Mouse (Mus musculus) liver, adult 2 months (tissue): Measurements from ENCODE around the gene Itga1. TPM values are rescaled to one million over a fixed set of nuclear protein-coding genes. Genes with fewer than 3 reads are reported as not detected.

Source experiments
- DNase-seq: peaks from one replicate; pipeline ENCODE4 v3.0.0-alpha.2; 2011; ENCODE audit warnings: low read depth, low spot score; ENCODE audit errors: extremely low read depth
- H3K27ac ChIP-seq: fragments of 200-500 bp; replicated peaks from 2 replicates; pipeline ENCODE4 v1.5.1; 2012; ENCODE audit warnings: low read depth, mild to moderate bottlenecking, control low read depth, inconsistent platforms, low read length; ENCODE audit not compliant: insufficient read depth
- H3K27me3 ChIP-seq: fragments of 200-500 bp; 2 replicates; pipeline ENCODE4 v1.6.1; 2012; ENCODE audit warnings: mild to moderate bottlenecking, moderate library complexity, low read length, inconsistent platforms; ENCODE audit not compliant: control insufficient read depth, insufficient read depth
- H3K36me3 ChIP-seq: fragments of 200-500 bp; 2 replicates; pipeline ENCODE4 v1.6.1; 2012; ENCODE audit warnings: low read length, inconsistent platforms; ENCODE audit not compliant: control insufficient read depth, insufficient read depth
- H3K4me1 ChIP-seq: fragments of 200-500 bp; 2 replicates; pipeline ENCODE4 v1.6.1; 2011; ENCODE audit warnings: low read length; ENCODE audit not compliant: control insufficient read depth, insufficient read depth
- H3K4me3 ChIP-seq: fragments of 200-500 bp; 2 replicates; pipeline ENCODE4 v1.5.1; 2011; ENCODE audit warnings: low read depth, mild to moderate bottlenecking, control low read depth, low read length, moderate library complexity; ENCODE audit not compliant: insufficient read depth
- H3K79me2 ChIP-seq: fragments of 200-500 bp; 2 replicates; pipeline ENCODE4 v1.6.1; 2012; ENCODE audit warnings: inconsistent platforms, mild to moderate bottlenecking, low read length, moderate library complexity; ENCODE audit not compliant: control insufficient read depth, insufficient read depth
- H3K9ac ChIP-seq: fragments of 200-500 bp; 2 replicates; pipeline ENCODE4 v1.6.1; 2012; ENCODE audit warnings: low read depth, mild to moderate bottlenecking, control low read depth, inconsistent platforms, low read length
- CTCF ChIP-seq: fragments of 200-500 bp; IDR thresholded peaks from 2 replicates; pipeline ENCODE4 v1.5.1; 2011; ENCODE audit warnings: low read depth, low read length, control low read depth
- POLR2A ChIP-seq: fragments of 200-500 bp; IDR thresholded peaks from 2 replicates; pipeline ENCODE4 v1.6.1; 2011; ENCODE audit warnings: low read length, control low read depth; ENCODE audit not compliant: insufficient read depth; ENCODE audit errors: extremely low read depth
- WGBS: fragments of 180-500 bp; shearing (Covaris S2); methylation state at CpG from one replicate; pipeline ENCODE4 v1.1.7; 2018; 5-methylcytosine and 5-hydroxymethylcytosine counted together
- polyA plus RNA-seq: library from polyadenylated mRNA; depleted of rRNA; stranded (reverse); fragments of >200 nt; gene quantifications from 2 replicates; pipeline ENCODE4 v1.2.3, GENCODE M21; 2012
- total RNA-seq: library from RNA; depleted of rRNA; stranded (reverse); fragments of >200 nt; gene quantifications from 2 replicates; pipeline ENCODE4 v1.2.3, GENCODE M21; 2014

Gene Itga1
- total and polyA plus RNA-seq, 2 experiments = 3.2 to 20.1 TPM

DNA sequence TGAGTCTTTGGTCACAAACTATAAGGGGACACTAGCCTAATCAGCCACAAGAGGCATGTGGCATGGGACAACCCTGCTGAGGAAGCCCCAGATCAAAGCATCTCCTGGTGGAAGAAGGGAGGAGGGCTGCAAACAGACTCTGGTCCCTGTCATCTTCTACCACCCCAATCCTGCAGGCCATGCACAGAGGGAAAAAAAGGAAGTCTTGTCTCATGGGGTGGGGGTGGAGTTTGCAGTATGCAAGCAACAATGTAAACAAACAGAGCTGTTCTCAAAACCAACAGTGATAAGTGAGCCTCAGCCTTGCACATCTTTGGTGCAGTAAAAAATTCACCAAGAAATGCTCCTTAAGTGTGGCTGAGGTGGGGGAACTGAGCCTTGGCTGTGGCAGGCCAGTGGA, 147.2 kb downstream of the Itga1 start:
- Histone ChIP-seq H3K4me1 (no peaks in the 10 kb centered on the region), H3K36me3 (peaks cover 10% of the 10 kb centered on the region), H3K79me2 (no peaks in the 10 kb centered on the region), H3K27me3 (no peaks in the 10 kb centered on the region), H3K9ac (no peak overlapping the region), H3K4me3 (no peak overlapping the region), H3K27ac (no peak overlapping the region)
- DNase-seq = no peak
- TF ChIP-seq CTCF (no peak), POLR2A (no peak)

DNA sequence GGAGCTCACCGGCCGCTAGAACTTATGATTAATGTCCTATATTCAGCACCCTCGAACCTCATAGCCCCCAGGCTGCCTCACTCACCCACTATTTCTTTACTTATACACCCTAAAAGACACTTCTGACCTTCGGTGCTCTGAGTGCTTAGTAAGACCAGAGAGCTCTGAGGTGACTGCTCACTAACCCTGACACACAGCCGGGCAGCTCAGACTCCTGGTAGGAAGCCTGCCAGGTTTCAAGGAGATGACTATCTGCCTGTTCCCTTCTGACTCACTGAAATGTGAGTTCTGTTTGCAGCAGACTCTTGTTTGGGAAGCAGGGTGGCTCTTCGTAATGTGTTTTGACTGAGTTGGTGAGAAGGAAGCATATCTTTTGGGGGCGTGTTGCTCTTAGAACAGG, 168.2 kb downstream of the Itga1 start:
- no peak for DNase-seq
- Histone ChIP-seq H3K79me2 (no peaks in the 10 kb centered on the region), H3K36me3 (no peaks in the 10 kb centered on the region), H3K4me1 (no peaks in the 10 kb centered on the region), H3K27me3 (peaks cover 6% of the 10 kb centered on the region; the same call in 1 of the 2 replicates), H3K27ac (no peak overlapping the region), H3K4me3 (no peak overlapping the region), H3K9ac (no peak overlapping the region)
- WGBS = 85% methylated on average over 7 of the region's 7 CpGs
- TF ChIP-seq CTCF = no peak
- TF ChIP-seq POLR2A = no peak

- Histone ChIP-seq H3K9ac (0 out of 2 replicates have a peak within 1 kb of the TSS, but pooled peaks have one; percentile 6), H3K79me2 (no peaks in the 10 kb centered on the region), H3K4me3 (peak within 1 kb of the TSS; percentile 27; the same call in 1 of the 2 replicates), H3K27me3 (peaks cover 6% of the 10 kb centered on the region; the same call in 1 of the 2 replicates), H3K36me3 (no peaks in the 10 kb centered on the region), H3K4me1 (no peaks in the 10 kb centered on the region), H3K27ac (no peak within 1 kb of the TSS)
- 3% methylated on average over 28 of the region's 28 CpGs for WGBS
- TF ChIP-seq CTCF (peak; percentile 71), POLR2A (no peak)
- peak; percentile 15 for DNase-seq
Measured at GRCm38 (mm10) chr13:114931775-114932294, 169.9 kb downstream of the Itga1 start, which contains the start of gene Itga2. Gene Itga2 (minus strand): TSS chr13:114932100.

DNA sequence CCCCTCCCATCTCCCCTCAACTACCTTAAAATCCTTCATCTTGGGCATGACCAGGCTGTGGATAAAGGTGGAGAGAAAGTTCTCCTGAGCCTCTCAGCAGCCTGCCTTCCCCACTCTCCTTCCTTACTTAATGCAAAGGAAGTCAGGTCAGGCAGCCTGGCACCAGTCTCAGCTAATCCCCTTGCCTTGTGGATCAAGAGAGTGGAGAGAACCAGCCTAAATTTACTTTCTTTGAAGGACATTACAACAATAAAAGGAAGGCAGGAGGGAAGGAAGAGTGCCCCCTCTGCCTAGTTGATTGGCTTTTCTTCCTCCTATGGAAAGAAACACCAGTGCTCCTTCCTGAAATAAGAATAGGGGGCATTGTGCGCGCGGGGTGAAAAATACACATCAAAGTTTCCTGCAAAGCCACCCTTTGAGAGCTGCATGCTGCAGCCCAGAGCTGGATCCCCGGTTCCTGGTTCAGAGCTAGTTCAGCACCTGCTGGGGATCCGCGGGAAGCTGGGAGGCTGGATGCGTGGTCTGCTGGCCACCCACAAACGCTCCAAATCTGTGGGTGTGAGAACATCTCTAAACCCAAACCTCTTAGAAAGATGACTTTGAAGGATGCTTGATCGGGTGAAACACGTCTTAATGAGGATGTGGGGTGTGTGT, 170.6 kb downstream of the Itga1 start:
- no peaks in the 10 kb centered on the region for H3K36me3 ChIP-seq
- 9% methylated on average over 10 of the region's 10 CpGs for WGBS
- H3K4me3 ChIP-seq = 0 out of 2 replicates have a peak overlapping the region, but pooled peaks have one; percentile 27
- H3K27me3 ChIP-seq = peaks cover 6% of the 10 kb centered on the region; the same call in 1 of the 2 replicates
- H3K9ac ChIP-seq = no peak overlapping the region
- H3K4me1 ChIP-seq = no peaks in the 10 kb centered on the region
- H3K27ac ChIP-seq = no peak overlapping the region
- no peak for TF ChIP-seq CTCF
- no peak for TF ChIP-seq POLR2A
- H3K79me2 ChIP-seq = no peaks in the 10 kb centered on the region
- no peak for DNase-seq

- Histone ChIP-seq H3K4me1 (0 out of 2 replicates have a peak, but pooled peaks cover 1% of the 10 kb centered on the region), H3K4me3 (no peak overlapping the region), H3K36me3 (no peaks in the 10 kb centered on the region), H3K27ac (no peak overlapping the region), H3K9ac (no peak overlapping the region), H3K79me2 (no peaks in the 10 kb centered on the region), H3K27me3 (no peaks in the 10 kb centered on the region)
- DNase-seq = no peak
- WGBS = 81% methylated on average over 1 of the region's 1 CpGs
- TF ChIP-seq CTCF (no peak), POLR2A (no peak)
Measured at GRCm38 (mm10) chr13:114924785-114925184, 177.0 kb downstream of the Itga1 start.

- WGBS = 17% methylated on average over 9 of the region's 9 CpGs
- no peaks in the 10 kb centered on the region for H3K27me3 ChIP-seq
- DNase-seq = peak; percentile 90
Measured at GRCm38 (mm10) chr13:114923331-114923730, 178.4 kb downstream of the Itga1 start.

More at GRCm38 (mm10) chr13:114923331-114923730, 178.4 kb downstream of the Itga1 start:
- Histone ChIP-seq H3K79me2 (no peaks in the 10 kb centered on the region), H3K4me1 (0 out of 2 replicates have a peak, but pooled peaks cover 1% of the 10 kb centered on the region), H3K4me3 (no peak overlapping the region), H3K27ac (no peak overlapping the region), H3K9ac (no peak overlapping the region), H3K36me3 (no peaks in the 10 kb centered on the region)
- no peak for TF ChIP-seq POLR2A
- TF ChIP-seq CTCF = peak; percentile 41
